Mouse (Mus musculus) cerebellum, adult 9-11 months (tissue): ENCODE results near the gene 4933411K16Rik.
A peak's percentile ranks its signal among the peaks of the same experiment; 100 is the strongest.
"Not testable (repeated sequence)": the region's sequence is repeated elsewhere in the genome, so short reads cannot be mapped to it uniquely, and the experiment has no call there.

Experiments used
- DNase-seq: peaks from one replicate; pipeline ENCODE4 v3.0.0; 2022

The 4933411K16Rik gene

GRCm38 (mm10) chr19:42081613-42082012 is 29.6 kb downstream of the 4933411K16Rik start:
- DNase-seq: not testable (repeated sequence)

- DNase-seq: no peak
Measured at GRCm38 (mm10) chr19:42085690-42086089, 33.6 kb downstream of the 4933411K16Rik start.

- DNase-seq: peak; percentile 93
Measured at GRCm38 (mm10) chr19:42086166-42086565, 34.1 kb downstream of the 4933411K16Rik start, which contains the start of gene Morn4. Gene Morn4 (minus strand): TSS chr19:42086357.

GRCm38 (mm10) chr19:42089103-42089747 is 37.2 kb downstream of the 4933411K16Rik start:
- peak; percentile 69 for DNase-seq

GRCm38 (mm10) chr19:42089748-42090595 is 37.9 kb downstream of the 4933411K16Rik start, which contains the start of gene Pi4k2a:
Gene Pi4k2a (plus strand): TSS chr19:42090470.
- peak; percentile 100 for DNase-seq

GRCm38 (mm10) chr19:42090637-42091141 is 38.6 kb downstream of the 4933411K16Rik start:
- no peak for DNase-seq

- DNase-seq: no peak
Measured at GRCm38 (mm10) chr19:42099406-42099805, 47.4 kb downstream of the 4933411K16Rik start.
